ENCODE assay signal across 17 mouse cellular contexts in genomic region chr16:77675885-77676597, GRCm38 (mm10).
A peak's percentile ranks its signal among the peaks of the same experiment; 100 is the strongest.
DNase-seq lines count a peak whose midpoint lies in the region; ATAC-seq and TF ChIP-seq lines count a peak whose summit lies in the region.
"Had no signal": no experiment of that assay in that cellular context is flagged by ENCODE, and none has a peak within 500 bp of the region (broad histone marks: within the 10 kb centered on the region; RNA-seq: fewer than 3 reads in every experiment).

No protein-coding gene starts in this region.

- DNase-seq in layer of hippocampus, adult 2 months (ENCODE audit: low spot score in 2 of 2) = no peak
- DNase-seq in layer of hippocampus, adult 9-10 months (ENCODE audit: low spot score) = no peak
- peak; percentile 62 for DNase-seq in forelimb bud, embryonic 11.5 days (ENCODE audit: low read depth, low spot score)
- DNase-seq in mesoderm, embryonic 11.5 days (ENCODE audit: low read depth, low spot score) = peak; percentile 26
- DNase-seq in cerebellum, postnatal 4 days (ENCODE audit: low spot score in 2 of 2) = no peak
- DNase-seq: adrenal gland, adult 8-10 months; cerebellum, postnatal 14 days; gastrocnemius, postnatal 25 days; left cerebral cortex, postnatal 4 days; lung, postnatal 4 days; spleen, adult 18-20 months had no signal

- no peaks in the 10 kb centered on the region for H3K9me3 ChIP-seq in neural tube, embryonic 15.5 days (replicated peaks)
- H3K9me3 ChIP-seq in intestine, postnatal 0 days (ENCODE audit: control insufficient read depth) = no peaks in the 10 kb centered on the region
- H3K9me3 ChIP-seq: embryonic facial prominence, embryonic 13.5 days; heart, embryonic 12.5 days had no signal

- peaks cover 8% of the 10 kb centered on the region for H3K4me1 ChIP-seq in neural tube, embryonic 15.5 days
- no peaks in the 10 kb centered on the region; the same call in 1 of the 2 replicates for H3K4me1 ChIP-seq in intestine, postnatal 0 days (replicated peaks; ENCODE audit: control insufficient read depth, insufficient read depth, low read length)
- H3K4me1 ChIP-seq: embryonic facial prominence, embryonic 13.5 days; heart, embryonic 12.5 days had no signal

- no peaks in the 10 kb centered on the region for H3K27me3 ChIP-seq in neural tube, embryonic 15.5 days (replicated peaks)
- no peaks in the 10 kb centered on the region for H3K27me3 ChIP-seq in intestine, postnatal 0 days (replicated peaks; ENCODE audit: control insufficient read depth, insufficient read depth, low read length)
- H3K27me3 ChIP-seq: embryonic facial prominence, embryonic 13.5 days; heart, embryonic 12.5 days had no signal

- no peak overlapping the region for H3K4me2 ChIP-seq in neural tube, embryonic 15.5 days
- no peak overlapping the region for H3K4me2 ChIP-seq in intestine, postnatal 0 days (replicated peaks; ENCODE audit: low read depth)
- H3K4me2 ChIP-seq: embryonic facial prominence, embryonic 13.5 days; heart, embryonic 12.5 days had no signal

- H3K4me3 ChIP-seq in layer of hippocampus, adult 2 months = no peak overlapping the region
- H3K4me3 ChIP-seq in neural tube, embryonic 15.5 days (replicated peaks) = no peak overlapping the region
- H3K4me3 ChIP-seq in intestine, postnatal 0 days (ENCODE audit: low read depth, low read length) = no peak overlapping the region
- H3K4me3 ChIP-seq: embryonic facial prominence, embryonic 13.5 days; heart, embryonic 12.5 days had no signal

- H3K9ac ChIP-seq in neural tube, embryonic 15.5 days (replicated peaks) = no peak overlapping the region
- H3K9ac ChIP-seq in intestine, postnatal 0 days (ENCODE audit: low read depth, low read length) = no peak overlapping the region
- H3K9ac ChIP-seq: embryonic facial prominence, embryonic 13.5 days; heart, embryonic 12.5 days had no signal

- peak overlapping the region; percentile 46 for H3K27ac ChIP-seq in layer of hippocampus, adult 2 months
- H3K27ac ChIP-seq in neural tube, embryonic 15.5 days (replicated peaks) = peak overlapping the region; percentile 80
- H3K27ac ChIP-seq in intestine, postnatal 0 days (ENCODE audit: low read depth, low read length) = no peak overlapping the region
- H3K27ac ChIP-seq: embryonic facial prominence, embryonic 13.5 days; kidney, postnatal 0 days had no signal

- no peaks in the 10 kb centered on the region for H3K36me3 ChIP-seq in neural tube, embryonic 15.5 days
- H3K36me3 ChIP-seq in intestine, postnatal 0 days (ENCODE audit: control insufficient read depth, insufficient read depth) = no peaks in the 10 kb centered on the region
- H3K36me3 ChIP-seq: G1E had no signal

- ATAC-seq in neural tube, embryonic 15.5 days (ENCODE audit: low FRiP score) = peak; percentile 60; the same call in 1 of the 2 replicates
- no peak for ATAC-seq in intestine, postnatal 0 days

- TF ChIP-seq CTCF in layer of hippocampus, adult 2 months (conservative IDR thresholded peaks at IDR 0.05) = no peak
- TF ChIP-seq CTCF in intestine, postnatal 0 days (IDR thresholded peaks at IDR 0.05; ENCODE audit: low read depth) = no peak

- 14% methylated on average over 6 of the region's 6 CpGs for WGBS in neural tube, embryonic 15.5 days
- WGBS in intestine, postnatal 0 days = 66% methylated on average over 6 of the region's 6 CpGs

Comparison
In these comparisons a context has a peak if more than half of its experiments do, and no peak if none do; other contexts are left out.
1. DNase-seq: peak in forelimb bud, embryonic 11.5 days (single experiment) and mesoderm, embryonic 11.5 days (single experiment); none in layer of hippocampus, adult 2 months (0 of 2), layer of hippocampus, adult 9-10 months (single experiment) and cerebellum, postnatal 4 days (0 of 2).